Mouse (Mus musculus): ENCODE results near the gene Srpk1.

- TF ChIP-seq CTCF (IDR thresholded peaks at IDR 0.05; ENCODE audit: control insufficient read depth, insufficient read depth, insufficient replicate concordance, low read depth, low read length) (peak; percentile 37; the same call in 1 of the 2 replicates), POLR2A (IDR thresholded peaks at IDR 0.05; ENCODE audit: control insufficient read depth, low read depth, low read length) (no peak)
Measured at GRCm38 (mm10) chr17:28648607-28649370, 26.3 kb upstream of the Srpk1 start.

Data from testis, adult 2 months (tissue).